Mouse (Mus musculus) lung, postnatal 25 days (tissue): Measurements from ENCODE around the gene Btbd17.

Experiments
- DNase-seq: peaks from one replicate; pipeline ENCODE4 v3.0.0; 2022; ENCODE audit warnings: low spot score

The Btbd17 gene

DNA sequence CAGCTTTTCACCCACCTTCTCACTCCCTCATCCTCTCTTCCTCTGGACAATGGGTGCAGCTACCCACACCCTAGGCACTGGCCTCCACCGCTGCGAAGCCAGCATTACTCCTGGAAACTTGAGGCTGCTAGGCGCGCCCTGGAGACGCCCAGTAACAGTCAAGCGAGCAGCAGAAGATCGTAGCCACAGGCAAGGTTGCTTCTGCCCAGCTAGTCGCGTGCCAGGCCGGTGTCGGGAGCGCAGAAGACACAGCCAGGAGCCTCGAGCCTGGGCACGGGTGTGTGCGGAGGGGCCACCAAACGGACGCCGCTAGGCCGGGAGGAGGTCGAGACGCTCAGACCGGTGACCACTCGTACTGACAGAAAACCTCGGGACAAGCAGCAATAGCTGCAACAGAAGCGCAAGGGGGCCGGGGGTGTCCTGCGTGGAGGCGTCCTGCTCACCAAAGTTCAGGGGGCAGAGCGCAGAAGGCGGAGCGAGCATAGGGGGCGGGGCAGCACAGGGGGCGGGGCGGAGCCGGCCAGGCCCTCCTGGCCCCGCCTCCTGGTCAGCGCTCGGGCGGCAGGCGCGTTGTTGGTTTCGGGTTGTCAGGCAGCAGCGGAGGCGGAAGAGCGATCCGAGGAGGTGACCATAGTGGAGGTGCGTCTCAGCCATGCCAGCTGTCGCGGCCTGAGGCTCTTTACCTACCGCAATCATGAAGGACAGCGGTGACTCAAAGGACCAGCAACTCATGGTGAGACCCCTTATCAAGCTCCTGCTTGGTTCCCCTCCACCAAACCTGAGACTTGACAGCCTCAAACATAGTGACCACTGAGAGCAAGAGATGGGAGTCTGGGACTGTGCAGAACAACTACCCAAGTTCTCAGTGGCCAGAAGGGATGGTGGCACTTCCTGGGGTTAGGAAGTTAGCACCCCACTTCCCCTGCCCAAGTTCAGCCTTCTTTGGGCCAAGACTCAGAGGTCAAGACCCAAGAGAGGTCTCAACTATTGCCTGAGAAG is 30.6 kb downstream of the Btbd17 start, which contains the start of gene Kif19a:
Gene Kif19a (plus strand): TSS at position 569 of the 999 bp plus-strand sequence.
- peak; percentile 43 for DNase-seq

DNA sequence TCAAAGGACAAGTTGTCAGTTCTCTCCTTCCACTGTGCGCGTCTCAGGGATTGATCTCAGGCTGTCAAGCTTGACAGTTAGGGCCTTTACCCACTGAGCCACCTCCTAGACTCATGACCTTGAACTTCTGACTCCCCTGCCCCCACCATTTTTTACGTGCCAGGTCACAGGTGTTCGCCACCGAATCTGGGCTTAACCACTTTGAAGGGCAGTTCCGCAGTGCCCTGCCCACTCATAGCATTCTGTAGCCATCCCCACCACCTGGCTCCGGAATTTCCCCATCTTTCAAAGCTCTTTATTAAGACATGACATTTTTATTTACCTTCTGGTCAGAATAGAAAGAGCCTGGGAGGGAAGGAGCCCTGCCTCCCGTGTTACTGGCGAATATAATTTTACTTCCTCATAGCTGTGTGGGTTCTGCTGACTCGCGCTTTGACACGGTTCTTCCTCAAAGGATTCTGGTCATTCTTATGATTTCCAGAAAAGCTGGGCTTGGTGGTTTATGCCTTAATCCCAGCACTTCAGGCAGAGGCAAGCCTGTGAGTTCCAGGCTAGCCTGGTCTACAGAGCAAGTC is 48.1 kb downstream of the Btbd17 start:
- no peak for DNase-seq

DNA sequence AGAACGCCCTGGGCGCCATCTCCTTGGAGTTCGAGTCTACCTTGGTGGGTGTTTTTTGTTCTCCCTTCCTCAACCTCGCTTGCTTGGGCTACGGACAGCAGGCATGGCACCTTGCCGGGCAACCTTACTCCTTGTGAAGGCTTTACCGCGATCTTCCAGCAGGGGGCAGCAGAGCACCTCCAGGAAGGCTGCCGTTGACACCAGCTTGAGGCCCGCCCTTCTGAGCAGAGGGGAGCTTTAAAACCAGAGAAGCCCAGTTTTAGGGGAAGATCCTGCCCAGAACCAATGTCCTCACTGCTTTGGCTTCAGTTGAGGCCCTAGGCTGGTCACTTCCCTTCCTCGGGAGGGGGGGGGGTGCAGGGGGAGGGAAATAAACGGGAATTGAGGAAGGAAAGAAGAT is 50.6 kb downstream of the Btbd17 start:
- peak; percentile 88 for DNase-seq

DNA sequence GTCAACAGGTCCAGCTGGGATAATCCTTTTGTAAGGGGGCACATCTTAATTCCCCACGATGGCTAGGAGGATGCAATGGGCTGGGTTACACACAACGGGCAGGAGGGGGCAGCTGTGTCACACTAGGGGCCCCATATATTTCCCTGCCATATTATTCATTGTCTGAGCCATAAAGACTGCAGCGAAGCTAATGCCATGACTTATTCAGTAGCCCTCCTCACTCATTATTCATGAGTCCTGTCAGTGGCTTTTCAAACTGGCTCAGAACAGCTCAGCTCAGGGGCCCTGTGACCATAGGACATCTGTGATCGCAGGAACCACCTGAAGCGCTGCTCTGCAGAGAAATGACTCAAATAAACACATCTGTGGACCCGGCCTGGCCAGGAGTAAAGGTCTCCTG is 54.3 kb downstream of the Btbd17 start:
- DNase-seq = no peak
